8 mouse cellular contexts compared by ENCODE assay signal in genomic region chr2:176927709-176928108, GRCm38 (mm10). TPM values are rescaled to one million over a fixed set of nuclear protein-coding genes. Genes with fewer than 3 reads are reported as not detected.
DNase-seq lines count a peak whose midpoint lies in the region; ATAC-seq and TF ChIP-seq lines count a peak whose summit lies in the region.
"Not testable (repeated sequence)": the region's sequence is repeated elsewhere in the genome, so short reads cannot be mapped to it uniquely, and the experiment has no call there.

Gm14296 (minus strand) TSS chr2:176927809.

- H3K9me3 ChIP-seq in forebrain, embryonic 14.5 days (replicated peaks; ENCODE audit: control insufficient read depth, low read length); hindbrain, embryonic 12.5 days (replicated peaks); liver, embryonic 11.5 days (ENCODE audit: control insufficient read depth, low read length); midbrain, embryonic 14.5 days (ENCODE audit: control insufficient read depth, low read length): not testable (repeated sequence)

- not testable (repeated sequence) for DNase-seq in cerebellum, adult 2 months; forebrain, embryonic 14.5 days (ENCODE audit: low spot score); layer of hippocampus, adult 2 months (ENCODE audit: low spot score in 2 of 2); left cerebral cortex, postnatal 10 days (ENCODE audit: extremely low spot score in 1 of 2, low spot score in 2 of 2); liver, embryonic 11.5 days (ENCODE audit: low spot score); midbrain, embryonic 14.5 days; urinary bladder, adult 2 months (ENCODE audit: low spot score)

- intact Hi-C loops in left cerebral cortex, postnatal 10 days (cut with DNase I): not testable (repeated sequence)

- not testable (repeated sequence) for TF ChIP-seq POLR2A in cerebellum, adult 2 months (IDR thresholded peaks at IDR 0.05; ENCODE audit: borderline replicate concordance, insufficient read depth, low read length)

- H3K36me3 ChIP-seq in forebrain, embryonic 14.5 days (ENCODE audit: control insufficient read depth, insufficient read depth, low read length); hindbrain, embryonic 12.5 days; liver, embryonic 11.5 days (ENCODE audit: control insufficient read depth, insufficient read depth, low read length); midbrain, embryonic 14.5 days (ENCODE audit: control insufficient read depth, insufficient read depth, low read length): not testable (repeated sequence)

- not testable (repeated sequence) for TF ChIP-seq CTCF in cerebellum, adult 2 months (IDR thresholded peaks at IDR 0.05; ENCODE audit: borderline replicate concordance, insufficient read depth, low read depth, low read length); layer of hippocampus, adult 2 months (conservative IDR thresholded peaks at IDR 0.05)

- no CpG with 5 or more reads among the region's 2 CpGs for WGBS in cerebellum, adult 2 months
- WGBS in forebrain, embryonic 14.5 days: no CpG with 5 or more reads among the region's 2 CpGs
- WGBS in hindbrain, embryonic 12.5 days: no CpG with 5 or more reads among the region's 2 CpGs
- no CpG with 5 or more reads among the region's 2 CpGs for WGBS in liver, embryonic 11.5 days
- no CpG with 5 or more reads among the region's 2 CpGs for WGBS in midbrain, embryonic 14.5 days

- H3K4me1 ChIP-seq in cerebellum, adult 2 months (ENCODE audit: control insufficient read depth, insufficient read depth, low read length); forebrain, embryonic 14.5 days (ENCODE audit: control insufficient read depth, insufficient read depth, low read length); hindbrain, embryonic 12.5 days; liver, embryonic 11.5 days (replicated peaks; ENCODE audit: control insufficient read depth, insufficient read depth, low read length); midbrain, embryonic 14.5 days (ENCODE audit: control insufficient read depth, insufficient read depth, low read length): not testable (repeated sequence)

- not testable (repeated sequence) for H3K27me3 ChIP-seq in cerebellum, adult 2 months (ENCODE audit: control insufficient read depth, insufficient read depth, low read length); forebrain, embryonic 14.5 days (replicated peaks; ENCODE audit: control insufficient read depth, insufficient read depth, low read length); hindbrain, embryonic 12.5 days; liver, embryonic 11.5 days (replicated peaks; ENCODE audit: control insufficient read depth, insufficient read depth, low read length); midbrain, embryonic 14.5 days (ENCODE audit: control insufficient read depth, insufficient read depth, low read length)

- ATAC-seq in forebrain, embryonic 14.5 days; hindbrain, embryonic 12.5 days (ENCODE audit: low FRiP score); liver, embryonic 11.5 days (replicated peaks; ENCODE audit: low FRiP score); midbrain, embryonic 14.5 days (ENCODE audit: low FRiP score, low TSS enrichment): not testable (repeated sequence)

- not testable (repeated sequence) for H3K9ac ChIP-seq in forebrain, embryonic 14.5 days (ENCODE audit: low read length); hindbrain, embryonic 12.5 days; liver, embryonic 11.5 days (ENCODE audit: low read depth, low read length); midbrain, embryonic 14.5 days (replicated peaks; ENCODE audit: low read length)

- not testable (repeated sequence) for H3K4me3 ChIP-seq in cerebellum, adult 2 months (replicated peaks; ENCODE audit: insufficient read depth, low read depth, low read length); forebrain, embryonic 14.5 days (ENCODE audit: low read depth, low read length); hindbrain, embryonic 12.5 days; layer of hippocampus, adult 2 months; liver, embryonic 11.5 days (ENCODE audit: low read depth, low read length); midbrain, embryonic 14.5 days (replicated peaks; ENCODE audit: low read depth, low read length)

- not testable (repeated sequence) for H3K27ac ChIP-seq in cerebellum, adult 2 months (ENCODE audit: insufficient read depth, low read length); forebrain, embryonic 14.5 days (ENCODE audit: low read depth, low read length); hindbrain, embryonic 12.5 days; layer of hippocampus, adult 2 months; liver, embryonic 11.5 days (ENCODE audit: low read depth, low read length); midbrain, embryonic 14.5 days (replicated peaks; ENCODE audit: low read depth, low read length)

- not testable (repeated sequence) for H3K4me2 ChIP-seq in forebrain, embryonic 14.5 days (ENCODE audit: low read length); hindbrain, embryonic 12.5 days (replicated peaks); liver, embryonic 11.5 days; midbrain, embryonic 14.5 days (ENCODE audit: low read length)

RNA-seq across cellular contexts. Expression of gene Gm14296, which starts in this region (rescaled TPM):
- 21.2 and 23.0 TPM in 2 replicates for polyA plus RNA-seq in cerebellum, adult 2 months (2012; rRNA removed)
- 8.3 and 12.2 TPM in 2 replicates for polyA plus RNA-seq in forebrain, embryonic 14.5 days (2014; fragmentation: Nextera tagmentation; extraction: Ambion mirVana)
- polyA plus RNA-seq in hindbrain, embryonic 12.5 days (2016; fragmentation: Nextera tagmentation; extraction: Ambion mirVana): 12.2 and 12.4 TPM in 2 replicates
- 10 to 100 TPM; 17.8 to 18.3 TPM for total RNA-seq in layer of hippocampus, adult 2 months (2021)
- total RNA-seq in left cerebral cortex, postnatal 10 days (2021): 10 to 100 TPM; 16.9 to 21.2 TPM
- polyA plus RNA-seq in liver, embryonic 11.5 days (2014; fragmentation: Nextera tagmentation; extraction: Ambion mirVana): 11.3 and 12.2 TPM in 2 replicates
- polyA plus RNA-seq in midbrain, embryonic 14.5 days (2014; fragmentation: Nextera tagmentation; extraction: Ambion mirVana): 13.4 and 15.5 TPM in 2 replicates
- 7.9 and 10.5 TPM in 2 replicates for polyA plus RNA-seq in urinary bladder, adult 2 months (2012; rRNA removed)
